Mouse (Mus musculus) limb, embryonic 11.5 days (tissue): ENCODE measurements at regions not wholly inside any gene's neighbourhood (a gene's known extent, or its start where the extent isn't known, plus 50 kb on each side); places are given as distances from the start of the nearest gene placed in this dataset. TPM values are rescaled to one million over a fixed set of nuclear protein-coding genes. Genes with fewer than 3 reads are reported as not detected.

ENCODE experiments used
- ATAC-seq: fragments of 200-750 bp; cut with Nextera tagmentation; 2 replicates; pipeline ENCODE4 v1.8.0; 2017; ENCODE audit warnings: low read depth; ENCODE audit not compliant: insufficient number of reproducible peaks, low FRiP score, low TSS enrichment
- DNase-seq: peaks from one replicate; pipeline ENCODE4 v3.0.0-alpha.2; 2015; ENCODE audit warnings: low spot score
- H3K27ac ChIP-seq: fragments of 300-500 bp; sonication (generic); replicated peaks from 2 replicates; pipeline ENCODE4 v1.5.1; 2014; ENCODE audit warnings: low read depth, mild to moderate bottlenecking, low read length
- H3K27me3 ChIP-seq: fragments of 300-500 bp; sonication (generic); 2 replicates; pipeline ENCODE4 v1.6.1; 2014; ENCODE audit warnings: mild to moderate bottlenecking, low read length, mixed read lengths; ENCODE audit not compliant: control insufficient read depth, insufficient read depth
- H3K36me3 ChIP-seq: fragments of 300-500 bp; sonication (generic); 2 replicates; pipeline ENCODE4 v1.6.1; 2014; ENCODE audit warnings: mild to moderate bottlenecking, low read length, moderate library complexity, mixed read lengths; ENCODE audit not compliant: control insufficient read depth, insufficient read depth
- H3K4me1 ChIP-seq: fragments of 300-500 bp; sonication (generic); 2 replicates; pipeline ENCODE4 v1.6.1; 2014; ENCODE audit warnings: low read length, mixed read lengths; ENCODE audit not compliant: control insufficient read depth, insufficient read depth
- H3K4me2 ChIP-seq: fragments of 300-500 bp; sonication (generic); 2 replicates; pipeline ENCODE4 v1.6.1; 2014; ENCODE audit warnings: low read depth, mild to moderate bottlenecking, moderate library complexity; ENCODE audit not compliant: severe bottlenecking
- H3K4me3 ChIP-seq: fragments of 300-500 bp; sonication (generic); 2 replicates; pipeline ENCODE4 v1.5.1; 2014; ENCODE audit warnings: low read depth, low read length
- H3K9ac ChIP-seq: fragments of 300-500 bp; sonication (generic); 2 replicates; pipeline ENCODE4 v1.6.1; 2014; ENCODE audit warnings: mild to moderate bottlenecking, low read length
- H3K9me3 ChIP-seq: fragments of 300-500 bp; sonication (generic); 2 replicates; pipeline ENCODE4 v1.6.1; 2016; ENCODE audit warnings: low read length; ENCODE audit not compliant: control insufficient read depth
- WGBS: fragments of 180-500 bp; shearing (Covaris S2); extraction: QIAGEN DNeasy Blood & Tissue Kit; methylation state at CpG from one replicate; pipeline ENCODE4 v1.1.7; 2014; 5-methylcytosine and 5-hydroxymethylcytosine counted together
- microRNA-seq: library from miRNA; unstranded; fragments of <30 nt; microRNA quantifications from one replicate; pipeline ENCODE4, GENCODE M21; 2016

DNA sequence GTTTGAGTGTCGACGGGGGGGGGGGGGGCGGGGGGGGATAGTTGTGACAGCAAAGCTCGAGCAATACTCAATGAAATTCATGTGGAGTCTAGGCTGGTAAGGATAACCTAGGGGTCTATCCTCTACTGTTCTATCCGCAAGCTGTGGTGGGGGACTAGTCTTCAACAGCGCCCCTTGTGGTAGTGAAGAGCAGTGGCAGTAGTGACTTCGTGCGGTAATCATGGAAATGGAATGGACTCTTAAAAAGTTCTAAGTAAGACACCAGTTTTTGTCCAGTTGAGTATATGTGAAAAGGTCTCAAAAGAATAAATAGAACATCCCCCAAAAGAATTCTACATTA lies 51.1 kb upstream of the Lrig1 start:
- ATAC-seq = no peak
- WGBS = 26% methylated on average over 8 of the region's 8 CpGs
- Histone ChIP-seq H3K4me1 (no peaks in the 10 kb centered on the region), H3K9ac (no peak overlapping the region), H3K9me3 (no peaks in the 10 kb centered on the region), H3K36me3 (no peaks in the 10 kb centered on the region), H3K4me3 (no peak overlapping the region), H3K4me2 (no peak overlapping the region), H3K27ac (no peak overlapping the region), H3K27me3 (no peaks in the 10 kb centered on the region)
- no peak for DNase-seq

DNA sequence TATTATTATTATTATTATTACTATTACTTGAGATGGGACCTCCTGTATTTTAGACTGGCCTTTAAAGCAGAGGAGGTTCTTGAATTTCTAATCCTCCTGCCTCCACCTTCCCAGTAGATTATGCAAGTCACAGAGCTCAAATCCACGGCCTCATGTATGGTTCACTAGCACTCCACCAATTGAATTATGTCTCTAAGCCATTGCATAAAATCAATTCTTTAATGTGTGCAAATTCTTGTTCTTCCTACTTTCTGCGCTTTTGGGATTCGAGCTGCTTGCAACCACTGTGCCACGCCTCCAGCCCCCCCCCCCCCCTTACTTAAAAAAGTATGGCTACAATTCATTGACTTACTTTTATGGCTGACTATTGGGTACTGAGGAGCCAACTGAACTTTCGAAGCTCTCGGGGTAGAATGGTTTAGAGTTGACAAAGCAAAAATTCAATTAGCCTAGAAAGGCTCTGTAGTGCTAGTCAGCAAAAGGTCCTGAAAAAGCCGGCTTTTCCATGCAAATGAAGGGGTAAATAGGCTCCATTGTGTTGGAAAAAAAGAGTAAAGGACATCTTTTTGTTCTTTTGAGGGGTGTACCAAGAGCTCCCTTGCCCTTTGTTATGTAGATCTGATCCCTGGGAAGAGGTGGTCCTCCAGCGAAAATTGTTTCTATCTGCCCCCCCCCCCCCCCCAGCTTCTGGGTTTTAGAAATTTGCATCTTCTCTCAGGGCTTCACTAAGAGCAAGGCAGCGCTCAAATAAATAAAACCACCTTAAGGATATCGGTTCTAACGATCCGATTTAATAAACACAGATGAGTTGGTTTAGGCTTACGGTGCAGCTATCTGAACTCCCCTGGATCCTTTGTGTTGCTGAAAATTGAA lies 50.5 kb upstream of the Lrig1 start:
- no peak for DNase-seq
- Histone ChIP-seq H3K9me3 (no peaks in the 10 kb centered on the region), H3K36me3 (no peaks in the 10 kb centered on the region), H3K4me2 (no peak overlapping the region), H3K27me3 (no peaks in the 10 kb centered on the region), H3K4me3 (no peak overlapping the region), H3K9ac (no peak overlapping the region), H3K27ac (no peak overlapping the region), H3K4me1 (no peaks in the 10 kb centered on the region)
- 30% methylated on average over 13 of the region's 13 CpGs for WGBS
- ATAC-seq = no peak

Small RNA genes lying in the stretch of these regions (microRNA-seq; reads per million reads assigned to microRNA genes)
- gene Gm23364 = not detected
